Mouse (Mus musculus): ENCODE results near the gene Serpinb6a.
"Not testable (repeated sequence)": the region's sequence is repeated elsewhere in the genome, so short reads cannot be mapped to it uniquely, and the experiment has no call there.

Serpinb6a gene

DNA sequence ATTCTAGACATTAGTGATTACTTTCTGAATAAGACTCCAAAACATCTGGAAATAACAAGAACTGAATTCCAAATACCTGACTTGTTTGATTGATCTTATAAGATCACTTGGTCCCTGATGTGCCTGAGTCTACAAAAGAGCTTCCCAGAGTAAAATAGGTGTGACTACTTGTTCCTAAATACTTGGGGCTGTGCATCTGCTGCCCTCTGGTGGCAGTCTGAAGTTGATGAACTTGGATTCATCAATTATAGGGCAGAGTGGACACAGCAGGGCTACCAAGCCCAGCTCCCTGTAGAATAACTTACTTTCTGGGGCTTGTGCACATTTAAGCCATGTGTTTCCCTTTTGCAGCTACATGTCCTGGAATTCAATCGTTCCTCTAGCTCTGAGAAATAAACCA lies 7.4 kb downstream of the Serpinb6a start:
- DNase-seq (ENCODE audit: extremely low read depth, insufficient read length, low spot score), result peak; percentile 28

DNA sequence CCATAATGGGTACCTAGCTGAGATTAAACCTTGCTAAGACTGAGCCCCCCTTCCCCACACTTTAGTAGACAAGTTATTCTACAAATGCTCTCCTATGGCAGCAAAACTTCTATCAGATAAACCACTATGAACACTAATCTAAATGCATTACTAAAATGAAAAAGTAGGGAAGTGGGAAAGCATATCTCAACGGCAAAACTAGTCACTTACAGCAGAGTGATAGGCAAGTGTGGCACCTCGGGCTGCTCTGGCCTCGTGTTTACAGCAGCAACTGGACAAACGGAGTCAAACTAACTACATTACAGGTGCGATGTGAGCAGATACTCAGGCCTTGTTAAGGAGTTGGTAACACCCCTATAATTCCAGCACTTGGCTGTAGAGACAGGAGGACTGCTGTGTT lies 13.0 kb downstream of the Serpinb6a start:
- DNase-seq (ENCODE audit: extremely low read depth, insufficient read length, low spot score), result no peak

DNA sequence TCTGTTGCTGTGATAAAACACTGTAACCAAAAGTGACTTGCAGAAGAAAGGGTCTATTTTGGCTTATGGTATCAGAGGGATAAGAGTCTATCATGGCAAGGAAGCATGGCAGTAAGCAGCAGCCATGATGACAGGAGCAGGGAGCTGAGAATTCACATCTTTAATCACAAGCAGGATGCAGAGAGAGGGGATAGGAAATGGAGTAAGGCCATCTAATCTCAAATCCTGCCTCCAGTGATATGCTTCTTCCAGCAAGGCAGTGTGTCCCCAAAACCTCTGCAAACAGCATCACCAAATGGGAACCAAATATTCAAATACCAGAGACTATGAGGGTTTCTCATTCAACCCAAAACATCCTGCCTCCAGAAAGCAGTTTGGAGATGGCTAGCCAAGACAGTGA lies 36.0 kb downstream of the Serpinb6a start:
- no peak for DNase-seq (ENCODE audit: extremely low read depth, insufficient read length, low spot score)

GRCm38 (mm10) chr13:33966025-33966412 lies 36.6 kb downstream of the Serpinb6a start:
- no peak for DNase-seq (ENCODE audit: extremely low read depth, insufficient read length, low spot score)

DNA sequence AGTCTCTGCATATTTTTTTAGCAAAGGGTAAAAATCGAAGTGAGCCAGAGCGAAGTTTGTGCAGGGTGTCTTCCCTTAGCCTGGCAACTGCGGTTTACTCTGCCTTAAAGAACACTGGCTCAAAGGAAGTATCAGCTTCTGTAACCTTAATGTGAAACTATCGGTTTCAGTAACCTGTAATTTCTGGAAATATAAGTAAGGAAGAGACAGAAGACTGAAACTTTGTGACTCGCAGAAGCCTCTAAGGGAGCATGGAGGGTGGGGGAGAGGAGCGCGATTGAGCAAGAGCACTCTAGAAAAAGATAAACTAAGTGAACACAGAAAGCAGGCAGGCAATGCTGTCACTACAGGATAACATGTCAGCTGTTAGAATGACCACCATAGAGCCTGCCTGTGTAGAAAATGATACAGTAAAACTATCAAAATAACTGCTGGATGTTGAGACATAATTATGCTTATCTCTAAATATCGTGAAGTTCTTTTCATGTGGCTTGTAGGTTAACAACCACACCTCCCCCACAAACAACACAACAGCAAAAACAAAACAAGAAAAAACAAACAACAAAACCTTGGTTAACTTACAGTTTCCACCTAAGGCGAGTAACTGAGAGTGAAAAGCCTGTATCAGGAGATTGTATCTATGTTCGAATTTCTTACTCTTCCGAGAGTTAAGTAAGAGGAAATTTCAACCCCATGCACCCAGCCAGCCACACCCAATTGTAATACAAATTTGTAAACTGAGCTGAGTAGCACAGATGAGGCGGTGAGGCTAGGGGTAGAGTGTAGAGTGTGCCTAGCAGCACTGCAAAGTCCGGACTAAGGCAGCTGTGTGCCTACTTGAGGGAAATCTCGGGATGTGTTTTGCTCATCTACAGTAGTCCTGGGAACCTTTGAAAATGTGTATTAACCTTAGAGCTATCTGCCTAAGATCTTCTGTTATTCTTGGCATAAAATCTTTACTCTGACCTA lies 37.3 kb downstream of the Serpinb6a start:
- DNase-seq (ENCODE audit: extremely low read depth, insufficient read length, low spot score), result no peak

DNA sequence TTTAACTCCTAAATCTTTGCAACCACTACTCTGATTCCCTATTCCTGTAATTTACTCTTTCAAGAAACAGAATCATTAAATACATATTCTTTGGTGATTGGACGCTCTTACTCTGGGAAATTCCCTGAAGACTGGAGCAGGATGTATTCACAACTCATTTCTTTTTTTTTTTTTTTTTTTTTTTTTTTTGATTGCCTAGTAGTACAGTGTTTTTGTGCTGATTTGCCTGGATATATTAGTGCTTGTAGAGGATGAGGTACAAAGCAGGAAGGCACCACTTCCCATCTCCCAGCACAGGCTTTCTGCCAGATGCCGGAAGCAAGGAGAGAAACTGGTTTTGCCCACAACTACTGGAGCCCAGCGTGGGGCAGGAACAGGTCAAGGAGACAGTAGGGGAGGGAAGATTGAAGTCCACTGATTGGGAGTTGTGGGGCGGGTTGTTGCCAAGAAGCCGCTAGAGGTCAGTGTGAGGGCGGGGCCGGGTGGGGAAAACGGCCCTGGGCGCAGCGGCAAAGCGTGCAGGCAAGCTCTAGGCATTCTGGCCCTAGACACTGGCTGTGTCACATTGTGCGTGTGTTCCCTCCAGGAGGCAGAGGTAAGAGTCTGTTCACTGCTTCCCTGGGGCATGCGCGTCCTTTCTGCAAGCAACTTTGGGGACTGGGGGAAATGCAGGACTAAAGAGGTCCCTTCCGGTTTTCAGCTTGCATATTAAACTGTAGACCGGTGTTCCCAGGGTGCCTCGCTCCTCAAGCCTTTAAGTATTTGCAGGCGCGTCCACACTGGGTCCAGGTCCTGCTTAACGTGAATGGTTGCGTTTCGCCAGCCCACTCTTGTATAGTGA lies 38.2 kb downstream of the Serpinb6a start, which contains the start of gene Nqo2:
Gene Nqo2 (plus strand): TSS at position 482 of the 841 bp plus-strand sequence.
- peak; percentile 92 for DNase-seq (ENCODE audit: extremely low read depth, insufficient read length, low spot score)

- DNase-seq (ENCODE audit: extremely low read depth, insufficient read length, low spot score), result no peak
Observed at GRCm38 (mm10) chr13:33959771-33960170, 42.8 kb downstream of the Serpinb6a start.

GRCm38 (mm10) chr13:33956571-33957421 lies 45.8 kb downstream of the Serpinb6a start:
- no peak for DNase-seq (ENCODE audit: extremely low read depth, insufficient read length, low spot score)

DNA sequence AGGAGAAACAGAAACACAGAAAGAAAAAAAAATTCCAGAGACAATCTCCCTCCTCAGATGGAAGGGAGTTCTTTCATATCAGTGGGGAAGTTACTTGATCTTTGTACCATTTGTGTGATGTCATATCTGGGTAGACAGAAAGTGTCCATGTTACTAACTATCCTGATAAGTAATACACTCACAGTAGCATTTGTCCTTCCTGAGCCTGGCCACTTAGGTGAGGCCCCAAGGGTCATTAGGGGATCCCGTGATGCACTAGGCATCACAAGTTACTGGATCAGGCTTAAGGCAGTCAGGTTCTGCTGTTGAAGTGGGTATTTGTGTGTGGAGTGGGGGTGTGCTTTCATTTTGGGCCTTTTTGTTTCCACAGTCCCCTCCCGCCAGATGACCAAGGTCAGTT lies 49.6 kb downstream of the Serpinb6a start:
- DNase-seq (ENCODE audit: extremely low read depth, insufficient read length, low spot score), result no peak

- peak; percentile 47 for DNase-seq (ENCODE audit: extremely low read depth, insufficient read length, low spot score)
Observed at GRCm38 (mm10) chr13:33952075-33952449, 50.5 kb downstream of the Serpinb6a start.

- DNase-seq (ENCODE audit: extremely low read depth, insufficient read length, low spot score), result peak; percentile 76
Observed at GRCm38 (mm10) chr13:33951308-33952074, 51.1 kb downstream of the Serpinb6a start.

DNA sequence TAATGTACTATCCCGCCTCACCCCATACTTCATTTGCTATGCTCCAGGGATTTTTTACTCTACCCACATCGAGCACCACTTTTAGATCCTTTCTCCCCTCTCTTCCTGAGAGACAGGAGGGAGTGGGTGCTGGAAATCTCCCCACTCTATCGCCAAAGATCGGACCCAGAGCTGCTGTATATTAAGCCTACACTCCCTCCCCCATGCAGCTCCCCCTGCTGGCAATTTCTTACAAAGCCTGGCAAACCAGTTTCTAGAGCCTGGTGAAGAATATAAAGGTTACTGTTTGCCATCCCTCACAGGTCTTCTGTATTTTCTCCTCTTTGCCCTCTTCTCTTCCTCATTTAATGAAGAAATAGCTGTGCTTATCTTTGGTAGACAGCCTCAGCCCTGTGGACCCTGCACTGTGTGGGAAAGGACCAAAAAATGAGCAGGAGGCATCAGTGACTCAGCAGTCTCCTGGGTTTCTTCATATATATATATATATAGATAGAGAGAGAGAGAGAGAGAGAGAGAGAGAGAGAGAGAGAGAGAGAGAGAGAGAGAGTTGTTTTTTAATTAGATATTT lies 60.3 kb downstream of the Serpinb6a start:
- no peak for DNase-seq (ENCODE audit: extremely low read depth, insufficient read length, low spot score)

DNA sequence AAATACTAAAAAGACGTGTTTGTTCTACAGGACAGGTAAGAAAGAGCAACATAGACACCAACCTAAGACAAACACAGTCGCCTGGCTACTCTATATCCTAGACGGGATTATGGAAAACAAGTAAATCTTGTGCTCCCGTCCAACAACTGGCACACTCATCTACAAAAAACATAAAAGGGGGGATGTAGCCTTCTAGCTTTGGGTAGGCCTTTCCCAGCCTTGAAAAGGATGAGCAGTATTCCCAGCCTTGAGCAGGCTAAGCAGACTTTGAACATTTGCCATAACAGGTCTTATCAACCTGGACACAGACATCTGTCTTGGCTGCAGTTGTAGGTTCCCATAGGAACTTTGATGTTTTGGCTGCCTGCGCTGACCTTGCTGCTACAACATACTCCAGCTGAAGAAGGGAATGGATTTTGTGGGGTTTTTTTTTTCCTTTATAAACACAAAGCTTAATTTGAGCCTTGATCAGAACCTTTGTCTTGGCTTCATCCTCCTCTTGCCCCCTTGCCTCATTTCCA lies 61.2 kb downstream of the Serpinb6a start:
- DNase-seq (ENCODE audit: extremely low read depth, insufficient read length, low spot score), result no peak

DNA sequence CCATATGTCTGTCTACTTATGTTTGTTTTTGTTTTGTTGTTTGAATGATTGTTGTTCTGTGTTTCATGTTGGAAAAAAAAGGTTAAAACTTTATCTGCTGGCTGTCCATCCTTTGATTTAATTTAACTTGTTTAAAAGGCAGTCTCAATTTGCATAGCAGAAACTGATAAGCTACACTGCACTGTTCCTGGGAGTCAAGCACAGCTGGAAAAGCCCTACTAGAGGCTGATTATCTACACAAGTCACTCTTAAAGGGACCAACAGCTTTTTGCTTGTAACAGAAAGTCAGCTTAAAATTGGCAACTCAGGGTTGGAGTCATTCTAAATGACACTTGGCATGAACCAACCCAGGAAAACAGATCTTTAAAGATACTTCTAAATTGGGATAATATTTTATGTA lies 65.0 kb downstream of the Serpinb6a start:
- not testable (repeated sequence) for DNase-seq (ENCODE audit: extremely low read depth, insufficient read length, low spot score)

DNA sequence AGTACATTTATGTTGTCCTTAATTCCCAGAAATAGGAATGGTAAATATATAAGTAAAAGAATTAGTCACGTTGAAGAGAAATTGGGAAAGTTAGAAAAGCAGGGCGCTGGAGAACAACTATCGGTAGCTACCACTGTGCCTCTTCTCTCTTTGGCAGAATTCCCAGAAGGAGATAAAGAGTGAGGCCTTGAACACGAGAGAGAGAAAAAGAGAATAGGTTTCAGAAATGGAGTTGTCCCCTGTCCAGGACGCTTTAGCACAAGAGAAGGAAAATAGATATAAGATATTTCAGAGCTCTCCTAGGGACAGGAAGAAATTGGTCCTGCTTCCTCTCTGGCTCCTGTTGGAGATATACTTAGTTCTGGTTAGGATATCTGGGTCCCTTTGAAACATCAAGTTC lies 65.4 kb downstream of the Serpinb6a start:
- no peak for DNase-seq (ENCODE audit: extremely low read depth, insufficient read length, low spot score)

GRCm38 (mm10) chr13:33935465-33936181 lies 67.0 kb downstream of the Serpinb6a start:
- peak; percentile 73 for DNase-seq (ENCODE audit: extremely low read depth, insufficient read length, low spot score)

- peak; percentile 7 for DNase-seq (ENCODE audit: extremely low read depth, insufficient read length, low spot score)
Observed at GRCm38 (mm10) chr13:33934743-33935142, 67.9 kb downstream of the Serpinb6a start.

DNA sequence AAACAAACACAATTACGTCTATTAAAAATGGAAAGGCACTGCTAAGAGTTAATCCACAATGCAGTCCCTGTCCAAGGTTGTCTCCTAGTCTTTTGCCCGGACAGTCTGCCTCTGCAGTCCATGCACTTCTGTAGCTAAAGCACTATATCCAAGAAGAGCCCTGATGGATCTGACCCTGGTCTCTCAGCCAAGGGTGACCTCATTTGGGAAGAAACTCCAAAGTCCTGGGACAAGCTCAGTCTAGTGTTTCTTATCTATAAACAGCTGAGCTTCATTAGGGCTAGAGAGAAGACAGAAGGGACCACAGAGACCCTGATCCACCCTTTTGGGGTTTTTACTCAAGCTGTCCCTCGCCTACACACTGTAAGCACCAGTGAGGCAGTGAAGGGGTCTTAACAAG lies 71.7 kb downstream of the Serpinb6a start:
- DNase-seq (ENCODE audit: extremely low read depth, insufficient read length, low spot score), result no peak

- DNase-seq (ENCODE audit: extremely low read depth, insufficient read length, low spot score), result no peak
Observed at GRCm38 (mm10) chr13:33930281-33930680, 72.3 kb downstream of the Serpinb6a start.
